ENCODE assay signal across 7 mouse cellular contexts in the genomic region with DNA sequence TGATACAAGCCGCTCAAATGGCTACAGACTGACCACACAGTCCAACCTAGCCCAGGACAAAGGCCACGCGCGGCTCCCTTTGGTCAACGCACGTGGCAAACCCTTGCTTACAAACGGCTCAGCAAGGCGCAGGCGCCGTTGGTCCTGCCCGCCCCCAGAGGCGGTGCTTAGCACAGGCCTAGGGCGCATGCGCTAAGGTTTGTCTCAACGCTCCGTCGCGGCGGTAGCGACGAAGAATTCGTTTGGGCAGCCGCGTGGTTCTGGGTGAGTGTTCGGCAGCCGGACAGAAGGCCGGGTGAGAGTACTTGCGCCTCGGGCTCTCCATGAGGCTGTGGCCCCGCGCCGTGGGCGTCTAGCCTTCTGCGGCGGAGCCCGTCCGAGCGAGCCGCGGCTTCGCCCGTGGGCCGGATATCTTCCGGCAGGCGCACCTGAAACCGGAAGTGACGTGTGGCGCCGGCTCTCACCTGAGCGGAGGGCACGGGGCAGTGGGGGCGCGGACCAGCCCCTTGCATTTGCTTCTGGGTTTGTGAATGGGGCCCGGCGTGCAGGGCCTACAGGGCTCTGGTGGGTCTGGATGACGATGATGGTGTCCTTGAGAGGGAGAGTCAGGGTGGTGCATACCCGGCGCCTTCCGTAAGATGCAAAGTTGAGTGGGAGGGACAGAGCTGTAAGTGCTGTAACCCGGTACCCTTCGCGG. TPM values are rescaled to one million over a fixed set of nuclear protein-coding genes. Genes with fewer than 3 reads are reported as not detected.
DNase-seq lines count a peak whose midpoint lies in the region; ATAC-seq lines count a peak whose summit lies in the region.

A gene (plus strand): TSS at position 186 of the 697 bp plus-strand sequence.

- peak; percentile 90 for DNase-seq in adrenal gland, adult 8-10 months
- peak; percentile 94 for DNase-seq in embryo, embryonic 9.5 days (ENCODE audit: extremely low spot score)
- DNase-seq in kidney, adult 11 months: peak; percentile 94
- peak; percentile 97 for DNase-seq in limb, embryonic 10.5 days (ENCODE audit: low spot score)
- peak; percentile 92 for DNase-seq in spleen, adult 12 weeks (ENCODE audit: low spot score)

- peaks cover 21% of the 10 kb centered on the region for H3K36me3 ChIP-seq in limb, embryonic 10.5 days
- H3K36me3 ChIP-seq in midbrain, embryonic 13.5 days: peaks cover 23% of the 10 kb centered on the region

- H3K4me1 ChIP-seq in limb, embryonic 10.5 days: peaks cover 12% of the 10 kb centered on the region
- peaks cover 16% of the 10 kb centered on the region for H3K4me1 ChIP-seq in midbrain, embryonic 13.5 days (replicated peaks)

- H3K4me2 ChIP-seq in midbrain, embryonic 13.5 days (replicated peaks): peak within 1 kb of the TSS; percentile 87

- H3K9ac ChIP-seq in midbrain, embryonic 13.5 days (replicated peaks): peak within 1 kb of the TSS; percentile 78

- no peaks in the 10 kb centered on the region for H3K27me3 ChIP-seq in limb, embryonic 10.5 days (ENCODE audit: low read depth, poor library complexity, severe bottlenecking)
- H3K27me3 ChIP-seq in midbrain, embryonic 13.5 days: no peaks in the 10 kb centered on the region

- peak; percentile 69 for ATAC-seq in granulocyte monocyte progenitor cell, adult 5-6 weeks (replicated peaks; ENCODE audit: poor library complexity, severe bottlenecking)
- peak; percentile 99 for ATAC-seq in midbrain, embryonic 13.5 days

- peak within 1 kb of the TSS; percentile 93 for H3K27ac ChIP-seq in limb, embryonic 10.5 days
- H3K27ac ChIP-seq in midbrain, embryonic 13.5 days: peak within 1 kb of the TSS; percentile 91

- peak within 1 kb of the TSS; percentile 87 for H3K4me3 ChIP-seq in limb, embryonic 10.5 days
- peak within 1 kb of the TSS; percentile 74 for H3K4me3 ChIP-seq in midbrain, embryonic 13.5 days (replicated peaks)

- H3K9me3 ChIP-seq in limb, embryonic 10.5 days (replicated peaks): no peaks in the 10 kb centered on the region
- no peaks in the 10 kb centered on the region for H3K9me3 ChIP-seq in midbrain, embryonic 13.5 days

- under 1% methylated on average over 62 of the region's 62 CpGs for WGBS in limb, embryonic 10.5 days
- WGBS in midbrain, embryonic 13.5 days: under 1% methylated on average over 62 of the region's 62 CpGs

RNA-seq across cellular contexts. Expression of the gene that starts here (rescaled TPM):
- 10 to 100 TPM in 3 of 4 experiments, 1 to 10 TPM in 1; 9.9 to 20.2 (median 14.8) TPM for total RNA-seq in adrenal gland, adult 8-10 months (2022)
- 26.8 TPM in 2 replicates for total RNA-seq in granulocyte monocyte progenitor cell, adult 5-6 weeks (2014; fragmentation: Nextera tagmentation)
- 28.2 and 29.3 TPM in 2 replicates for total RNA-seq in granulocyte monocyte progenitor cell, adult 5-6 weeks (2017)
- polyA plus RNA-seq in limb, embryonic 10.5 days (2016; fragmentation: Nextera tagmentation; extraction: Ambion mirVana): 22.5 and 31.4 TPM in 2 replicates
- polyA plus RNA-seq in midbrain, embryonic 13.5 days (2015; fragmentation: Nextera tagmentation; extraction: Ambion mirVana): 32.4 and 33.8 TPM in 2 replicates

Comparison
In these comparisons a context has a peak if more than half of its experiments do, and no peak if none do; other contexts are left out.
1. Peak in every context shown above with its lines: DNase-seq, ATAC-seq, H3K4me3 ChIP-seq and H3K27ac ChIP-seq.